ENCODE assay signal across 13 mouse cellular contexts in genomic region chr13:20097934-20098593, GRCm38 (mm10). TPM values are rescaled to one million over a fixed set of nuclear protein-coding genes. Genes with fewer than 3 reads are reported as not detected.
DNase-seq lines count a peak whose midpoint lies in the region; ATAC-seq and TF ChIP-seq lines count a peak whose summit lies in the region.
"Had no signal": no experiment of that assay in that cellular context is flagged by ENCODE, and none has a peak within 500 bp of the region (broad histone marks: within the 10 kb centered on the region; RNA-seq: fewer than 3 reads in every experiment).

No protein-coding gene starts in this region.

- WGBS in embryonic facial prominence, embryonic 14.5 days, result 51% methylated on average over 5 of the region's 5 CpGs
- 54% methylated on average over 5 of the region's 5 CpGs for WGBS in embryonic facial prominence, embryonic 10.5 days
- 44% methylated on average over 5 of the region's 5 CpGs for WGBS in lung, embryonic 15.5 days
- 24% methylated on average over 5 of the region's 5 CpGs for WGBS in liver, postnatal 0 days (ENCODE audit: insufficient replicate concordance)

- no peak overlapping the region for H3K4me2 ChIP-seq in embryonic facial prominence, embryonic 14.5 days (ENCODE audit: low read depth, low read length)
- no peak overlapping the region for H3K4me2 ChIP-seq in lung, embryonic 15.5 days
- H3K4me2 ChIP-seq in liver, postnatal 0 days (ENCODE audit: low read depth, low read length), result no peak overlapping the region
- H3K4me2 ChIP-seq: intestine, embryonic 15.5 days had no signal

- DNase-seq in embryonic facial prominence, embryonic 14.5 days (ENCODE audit: low spot score), result peak; percentile 67
- no peak for DNase-seq in embryonic facial prominence, embryonic 10.5 days (ENCODE audit: low spot score)
- DNase-seq in lung, postnatal 10 days, result no peak
- peak; percentile 72 for DNase-seq in Muller cell, postnatal 12 days (ENCODE audit: inconsistent ontology term)
- no peak for DNase-seq in liver, postnatal 0 days
- DNase-seq in embryo, embryonic 11 days, result no peak
- no peak for DNase-seq in left cerebral cortex, postnatal 36 days (ENCODE audit: low spot score in 2 of 2)
- DNase-seq: adrenal gland, postnatal 14 days; cerebellum, adult 11 months; kidney, postnatal 36 days had no signal

- H3K9ac ChIP-seq in embryonic facial prominence, embryonic 14.5 days (ENCODE audit: low read depth, low read length), result no peak overlapping the region
- H3K9ac ChIP-seq in lung, embryonic 15.5 days, result no peak overlapping the region
- no peak overlapping the region for H3K9ac ChIP-seq in liver, postnatal 0 days (replicated peaks)
- H3K9ac ChIP-seq: intestine, embryonic 15.5 days had no signal

- H3K4me1 ChIP-seq in embryonic facial prominence, embryonic 14.5 days (ENCODE audit: control insufficient read depth, insufficient read depth, low read length), result peaks cover 17% of the 10 kb centered on the region
- peaks cover 25% of the 10 kb centered on the region for H3K4me1 ChIP-seq in embryonic facial prominence, embryonic 10.5 days
- peaks cover 44% of the 10 kb centered on the region for H3K4me1 ChIP-seq in lung, embryonic 15.5 days
- peaks cover 17% of the 10 kb centered on the region for H3K4me1 ChIP-seq in liver, postnatal 0 days (ENCODE audit: insufficient read depth)

- H3K9me3 ChIP-seq in embryonic facial prominence, embryonic 14.5 days (ENCODE audit: control insufficient read depth, low read length), result no peaks in the 10 kb centered on the region
- no peaks in the 10 kb centered on the region for H3K9me3 ChIP-seq in embryonic facial prominence, embryonic 10.5 days
- H3K9me3 ChIP-seq in lung, embryonic 15.5 days, result no peaks in the 10 kb centered on the region
- H3K9me3 ChIP-seq in liver, postnatal 0 days (ENCODE audit: low read length), result no peaks in the 10 kb centered on the region
- H3K9me3 ChIP-seq: intestine, embryonic 15.5 days had no signal

- H3K36me3 ChIP-seq in embryonic facial prominence, embryonic 14.5 days (ENCODE audit: control insufficient read depth, insufficient read depth, low read length), result no peaks in the 10 kb centered on the region
- no peaks in the 10 kb centered on the region for H3K36me3 ChIP-seq in embryonic facial prominence, embryonic 10.5 days (replicated peaks)
- H3K36me3 ChIP-seq in lung, embryonic 15.5 days, result no peaks in the 10 kb centered on the region
- no peaks in the 10 kb centered on the region for H3K36me3 ChIP-seq in liver, postnatal 0 days (replicated peaks; ENCODE audit: insufficient read depth, low read length)
- H3K36me3 ChIP-seq: intestine, embryonic 15.5 days had no signal

- H3K27ac ChIP-seq in embryonic facial prominence, embryonic 14.5 days (replicated peaks; ENCODE audit: low read depth, low read length), result no peak overlapping the region
- H3K27ac ChIP-seq in embryonic facial prominence, embryonic 10.5 days (replicated peaks), result no peak overlapping the region
- peak overlapping the region; percentile 39 for H3K27ac ChIP-seq in lung, embryonic 15.5 days
- peak overlapping the region; percentile 39; the same call in 1 of the 2 replicates for H3K27ac ChIP-seq in liver, postnatal 0 days (ENCODE audit: low read depth)
- H3K27ac ChIP-seq: intestine, embryonic 15.5 days had no signal

- no peak overlapping the region for H3K4me3 ChIP-seq in embryonic facial prominence, embryonic 14.5 days (ENCODE audit: low read depth, low read length)
- H3K4me3 ChIP-seq in embryonic facial prominence, embryonic 10.5 days, result no peak overlapping the region
- no peak overlapping the region for H3K4me3 ChIP-seq in lung, embryonic 15.5 days
- H3K4me3 ChIP-seq in liver, postnatal 0 days (ENCODE audit: low read depth, low read length), result no peak overlapping the region
- H3K4me3 ChIP-seq: intestine, embryonic 15.5 days had no signal

- H3K27me3 ChIP-seq in embryonic facial prominence, embryonic 14.5 days (replicated peaks; ENCODE audit: control insufficient read depth, insufficient read depth, low read length), result no peaks in the 10 kb centered on the region
- peaks cover 2% of the 10 kb centered on the region; the same call in 1 of the 2 replicates for H3K27me3 ChIP-seq in embryonic facial prominence, embryonic 10.5 days (replicated peaks; ENCODE audit: low read depth, poor library complexity, severe bottlenecking)
- no peaks in the 10 kb centered on the region for H3K27me3 ChIP-seq in lung, embryonic 15.5 days
- no peaks in the 10 kb centered on the region for H3K27me3 ChIP-seq in liver, postnatal 0 days (ENCODE audit: insufficient read depth, low read length)
- H3K27me3 ChIP-seq: intestine, embryonic 15.5 days; Patski had no signal

- intact Hi-C loops in left cerebral cortex, postnatal 36 days (cut with DNase I), result no loop called here

- TF ChIP-seq CTCF in liver, postnatal 0 days (IDR thresholded peaks at IDR 0.05; ENCODE audit: low read depth), result no peak

- ATAC-seq in embryonic facial prominence, embryonic 14.5 days (ENCODE audit: low read depth), result peak; percentile 56; the same call in 1 of the 2 replicates
- ATAC-seq in lung, embryonic 15.5 days (ENCODE audit: borderline replicate concordance, extremely low read depth, low FRiP score, low TSS enrichment), result no peak
- no peak for ATAC-seq in liver, postnatal 0 days
- ATAC-seq: intestine, embryonic 15.5 days; Patski had no signal

- no peak for TF ChIP-seq EP300 in liver, postnatal 0 days (IDR thresholded peaks at IDR 0.05; ENCODE audit: low read depth)

RNA-seq across cellular contexts. Expression of gene Elmo1, which starts 7.7 kb away (rescaled TPM):
- 16.6 and 21.4 TPM in 2 replicates for polyA plus RNA-seq in embryonic facial prominence, embryonic 14.5 days (2014; fragmentation: Nextera tagmentation; extraction: Ambion mirVana)
- 9.0 and 9.8 TPM in 2 replicates for polyA plus RNA-seq in embryonic facial prominence, embryonic 10.5 days (2016; fragmentation: Nextera tagmentation; extraction: Ambion mirVana)
- 32.8 and 37.1 TPM in 2 replicates for polyA plus RNA-seq in lung, embryonic 15.5 days (2015; fragmentation: Nextera tagmentation; extraction: Ambion mirVana)
- polyA plus RNA-seq in liver, postnatal 0 days (2015; fragmentation: Nextera tagmentation; extraction: Ambion mirVana), result 2.7 and 3.1 TPM in 2 replicates
- 10 to 100 TPM; 61.7 to 75.4 TPM for total RNA-seq in left cerebral cortex, postnatal 36 days (2021)

Comparison
In these comparisons a context has a peak if more than half of its experiments do, and no peak if none do; other contexts are left out.
1. DNase-seq: peak in embryonic facial prominence, embryonic 14.5 days (single experiment) and Muller cell, postnatal 12 days (single experiment); none in embryonic facial prominence, embryonic 10.5 days (single experiment), lung, postnatal 10 days (single experiment), liver, postnatal 0 days (single experiment), embryo, embryonic 11 days (single experiment) and left cerebral cortex, postnatal 36 days (0 of 2).
2. H3K27ac ChIP-seq: peak in lung, embryonic 15.5 days (single experiment) and liver, postnatal 0 days (single experiment); none in embryonic facial prominence, embryonic 14.5 days (single experiment) and embryonic facial prominence, embryonic 10.5 days (single experiment).